Mouse (Mus musculus): ENCODE results near the gene Reck. TPM values are rescaled to one million over a fixed set of nuclear protein-coding genes. Genes with fewer than 3 reads are reported as not detected.

Reck gene
- total RNA-seq (2021) = 10 to 100 TPM in 1 of 2 experiments, 1 to 10 TPM in 1; 8.1 to 10.1 TPM
- long read RNA-seq, experiment 1, partial matches to known transcripts = 2 of 2 reads
- long read RNA-seq, experiment 1, other reads (novel, unspliced or antisense) = 0 of 2 reads
- long read RNA-seq, experiment 2, full-length matches to known transcripts = 3 of 3 reads
- long read RNA-seq, experiment 2, partial matches to known transcripts = 0 of 3 reads
- long read RNA-seq, experiment 2, other reads (novel, unspliced or antisense) = 0 of 3 reads

DNA sequence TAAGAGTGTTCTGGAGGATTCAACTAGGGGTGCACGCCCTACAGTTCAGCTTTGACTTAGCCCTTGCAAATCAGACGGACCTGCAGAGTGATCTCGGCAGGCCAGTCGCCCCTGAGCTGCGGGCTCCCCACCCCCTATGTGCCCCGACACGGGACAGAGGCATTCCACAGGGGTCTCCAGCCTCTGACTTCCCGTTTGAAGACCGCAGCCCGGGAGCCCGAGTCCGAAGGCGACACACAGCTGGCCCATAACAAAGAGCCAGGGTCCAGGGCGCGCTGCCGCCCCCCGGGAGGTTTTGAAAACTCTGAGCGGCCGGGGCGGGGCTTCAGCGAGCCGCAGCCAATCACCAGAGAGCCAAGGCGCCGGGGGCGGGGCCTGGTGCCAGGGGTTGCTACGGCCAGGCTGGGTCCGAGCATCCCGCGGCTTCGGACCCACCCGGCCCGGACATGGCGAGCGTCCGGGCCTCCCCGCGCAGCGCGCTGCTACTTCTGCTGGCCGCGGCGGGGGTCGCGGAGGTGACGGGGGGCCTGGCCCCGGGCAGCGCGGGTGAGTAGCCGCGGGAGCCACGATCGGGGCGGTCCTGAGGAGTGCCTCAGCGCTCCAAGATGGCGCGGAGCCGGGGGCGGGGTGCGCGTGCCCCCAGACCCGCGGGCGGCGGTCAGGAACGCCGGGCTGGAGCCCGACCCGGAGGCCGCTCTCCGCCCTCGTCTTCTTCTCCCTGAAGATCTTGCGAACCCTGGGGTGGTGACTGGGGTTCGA, at the start of gene Reck:
Reck (plus strand) TSS at position 371 of the 759 bp plus-strand sequence.
- intact Hi-C loops (cut with DNase I) = no loop called here
- DNase-seq = peak; percentile 89 to 90

DNA sequence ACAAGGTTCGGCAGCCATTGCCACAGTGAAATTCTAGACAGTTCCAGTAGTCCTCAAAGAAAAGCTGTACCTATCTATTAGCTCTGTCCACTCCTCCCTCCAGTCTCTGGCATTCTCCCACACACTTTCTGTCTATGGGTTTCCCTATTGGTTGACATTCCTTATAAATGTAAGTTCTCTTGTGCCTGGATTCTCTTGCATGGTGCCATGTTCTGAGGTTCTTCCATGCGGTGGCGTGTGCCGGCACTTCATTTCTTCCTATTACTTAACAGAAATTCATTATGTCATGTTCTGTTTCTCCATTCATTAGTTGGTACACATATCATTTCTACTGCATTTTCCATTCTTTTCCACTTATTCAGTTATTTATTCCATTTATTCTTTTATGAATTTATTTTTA, 46.5 kb upstream of the Reck start:
- DNase-seq = no peak
- intact Hi-C loops (cut with DNase I) = no loop called here

DNA sequence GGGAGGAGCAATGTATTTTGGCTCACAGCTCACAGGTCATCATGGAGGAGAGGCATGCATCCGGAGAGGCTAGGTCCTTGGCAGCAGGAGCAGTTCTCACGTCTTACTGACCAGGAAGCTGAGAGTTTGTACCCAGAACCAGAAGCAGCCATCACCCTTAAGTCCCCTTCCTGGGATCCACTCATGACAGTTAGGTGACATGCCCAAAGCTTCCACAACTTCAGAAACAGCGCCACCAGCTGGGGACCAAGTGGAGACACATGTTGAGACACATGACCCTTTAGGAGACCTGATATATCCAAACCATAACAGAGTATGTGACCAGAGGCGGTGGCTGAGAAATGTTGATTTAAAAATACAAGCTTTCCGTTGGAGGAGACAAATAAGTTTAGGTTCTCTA, 43.3 kb upstream of the Reck start:
- intact Hi-C loops (cut with DNase I) = no loop called here
- DNase-seq = no peak

DNA sequence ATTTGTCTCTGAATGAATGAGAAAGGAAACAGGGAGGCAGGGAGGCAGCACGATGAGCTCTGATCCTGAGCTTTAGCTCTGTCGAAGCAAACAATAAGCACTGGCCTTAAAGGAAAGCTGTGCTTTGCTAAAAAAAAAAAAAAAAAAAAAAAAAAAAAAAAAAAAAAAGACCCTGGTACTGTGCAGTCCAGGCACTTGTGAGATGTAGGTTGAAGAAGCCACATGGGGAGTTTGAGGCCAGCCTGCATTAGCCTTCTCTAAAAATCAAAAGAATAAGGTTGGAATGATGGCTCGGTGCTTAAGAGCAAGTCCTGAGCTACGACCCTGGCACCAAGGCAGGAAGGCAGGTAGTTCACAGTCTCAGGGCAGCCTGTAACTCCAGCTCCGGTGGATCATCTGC, 41.6 kb upstream of the Reck start:
- intact Hi-C loops (cut with DNase I) = no loop called here
- no peak for DNase-seq

DNA sequence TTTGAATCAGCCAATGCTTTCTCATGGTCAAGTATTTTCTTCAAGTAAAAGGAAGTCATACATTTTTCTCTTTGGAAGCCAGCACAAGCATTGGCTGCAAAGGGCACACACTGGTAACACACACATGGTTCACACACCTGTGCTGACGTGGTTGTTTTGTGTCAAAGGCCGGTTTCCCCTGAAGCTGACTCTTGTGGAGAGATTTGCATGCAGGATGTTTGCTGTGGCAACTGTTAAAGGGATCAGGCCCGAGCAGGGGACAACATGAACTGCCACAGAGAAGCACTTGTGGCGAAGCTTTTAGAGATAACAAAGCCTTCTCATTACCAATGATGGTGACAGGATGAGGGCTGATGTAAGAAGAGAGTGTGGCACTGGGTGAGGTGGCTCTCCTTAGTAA, 40.6 kb upstream of the Reck start:
- intact Hi-C loops (cut with DNase I) = no loop called here
- DNase-seq = no peak

DNA sequence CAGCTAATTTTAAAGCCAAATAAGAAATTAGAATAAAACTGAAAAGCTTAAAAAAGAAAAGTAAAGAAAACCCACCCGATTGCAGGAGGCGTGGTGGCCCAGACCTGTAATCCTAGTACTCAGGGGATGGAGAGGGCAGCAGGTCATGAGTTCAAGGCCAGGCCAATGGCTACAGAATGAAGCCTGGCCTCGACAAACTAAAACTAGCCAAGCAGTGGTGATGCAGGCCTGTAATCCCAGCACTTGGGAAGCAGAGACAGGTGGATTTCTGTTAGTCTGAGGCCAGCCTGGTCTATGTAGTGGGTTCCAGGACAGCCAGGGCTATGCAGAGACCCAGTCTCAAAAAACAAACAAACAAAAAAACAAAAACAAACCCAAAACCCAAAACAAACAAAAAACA, 37.0 kb upstream of the Reck start:
- DNase-seq = no peak
- intact Hi-C loops (cut with DNase I) = no loop called here

DNA sequence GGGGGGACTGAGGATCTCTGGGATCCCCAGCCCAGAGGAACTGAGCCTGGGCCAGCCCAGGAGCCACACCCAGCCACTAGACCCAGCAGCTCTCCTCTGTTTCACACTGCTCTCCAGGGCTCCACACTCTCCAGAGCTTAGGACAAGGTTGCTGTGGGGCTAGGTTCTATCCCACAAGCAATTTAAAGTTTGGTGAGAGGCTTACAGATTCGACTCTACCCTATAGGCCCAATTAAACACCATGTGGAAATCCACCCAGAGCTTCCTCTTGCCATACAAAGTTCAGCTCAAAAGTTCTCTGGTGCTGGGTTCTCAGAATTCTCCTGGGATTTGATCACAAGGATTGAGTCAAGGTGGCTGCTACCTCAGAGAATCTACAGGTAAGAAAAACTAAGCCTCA, 35.2 kb upstream of the Reck start, which contains the start of gene Olfr157:
Olfr157 (minus strand) TSS at position 101 of the 400 bp plus-strand sequence.
- intact Hi-C loops (cut with DNase I) = no loop called here
- DNase-seq = no peak

DNA sequence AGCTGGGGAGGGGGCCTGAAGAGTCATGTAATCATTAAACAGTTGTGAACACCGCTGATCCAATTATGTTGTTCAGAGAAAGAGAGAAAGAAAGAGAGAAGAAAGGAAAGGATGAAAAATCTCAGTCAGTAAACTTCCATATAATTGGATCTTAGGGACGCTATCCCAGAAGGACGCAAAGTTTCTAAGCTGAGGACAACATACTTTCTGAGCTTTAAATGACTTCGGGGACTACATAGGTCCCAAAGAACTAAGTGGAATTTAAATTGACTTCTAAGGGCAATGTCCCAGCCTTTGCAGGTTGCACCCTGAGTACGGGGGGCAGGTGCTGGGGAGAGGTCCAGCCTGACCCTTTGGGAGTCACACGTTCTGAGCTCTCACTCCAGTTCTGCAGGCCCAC, 24.1 kb upstream of the Reck start, which contains the start of gene Olfr155:
Olfr155 (plus strand) TSS at position 301 of the 400 bp plus-strand sequence.
- no peak for DNase-seq
- intact Hi-C loops (cut with DNase I) = no loop called here

DNA sequence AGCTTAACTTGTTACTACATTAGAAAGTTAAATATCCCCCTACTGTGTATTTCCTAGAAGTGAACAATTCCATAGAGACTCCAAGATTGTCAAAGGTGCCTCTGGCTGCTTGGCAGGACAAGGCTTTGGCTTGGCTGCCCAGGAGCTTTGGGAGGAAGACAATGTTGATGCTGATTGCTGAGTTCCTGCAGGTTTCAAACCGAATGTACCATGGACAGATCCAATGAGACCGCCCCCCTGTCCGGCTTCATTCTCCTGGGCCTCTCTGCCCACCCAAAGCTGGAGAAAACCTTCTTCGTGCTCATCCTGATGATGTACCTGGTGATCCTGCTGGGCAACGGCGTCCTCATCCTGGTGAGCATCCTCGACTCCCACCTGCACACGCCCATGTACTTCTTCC, 21.2 kb upstream of the Reck start:
- intact Hi-C loops (cut with DNase I) = no loop called here

DNA sequence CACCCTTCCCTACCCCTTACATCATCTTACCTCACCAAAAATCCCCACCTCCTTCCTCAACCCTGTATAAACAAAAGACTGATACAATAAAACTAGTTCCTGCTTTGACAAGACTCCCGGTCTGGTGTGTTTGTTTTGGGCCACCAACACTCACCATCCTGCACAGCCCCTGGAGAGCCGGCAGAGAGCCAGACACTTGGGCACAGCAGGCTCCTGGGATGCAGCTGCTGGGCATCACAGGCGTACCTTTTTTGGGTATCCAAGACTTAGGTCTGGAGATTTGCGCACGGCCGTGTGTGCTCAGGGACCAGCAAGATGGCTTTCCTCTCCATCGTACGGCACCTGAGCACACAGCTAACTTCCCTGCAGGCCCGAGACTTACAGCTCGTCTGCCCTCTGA, 15.4 kb upstream of the Reck start:
- DNase-seq = no peak
- intact Hi-C loops (cut with DNase I) = loop anchor here (2.0 to 10.0 kb wide), 3 partner anchors 35 to 225 kb away; partner anchors contain the start of gene Npr2

More for the DNA sequence above, 21.2 kb upstream of the Reck start:
- no peak for DNase-seq

DNA sequence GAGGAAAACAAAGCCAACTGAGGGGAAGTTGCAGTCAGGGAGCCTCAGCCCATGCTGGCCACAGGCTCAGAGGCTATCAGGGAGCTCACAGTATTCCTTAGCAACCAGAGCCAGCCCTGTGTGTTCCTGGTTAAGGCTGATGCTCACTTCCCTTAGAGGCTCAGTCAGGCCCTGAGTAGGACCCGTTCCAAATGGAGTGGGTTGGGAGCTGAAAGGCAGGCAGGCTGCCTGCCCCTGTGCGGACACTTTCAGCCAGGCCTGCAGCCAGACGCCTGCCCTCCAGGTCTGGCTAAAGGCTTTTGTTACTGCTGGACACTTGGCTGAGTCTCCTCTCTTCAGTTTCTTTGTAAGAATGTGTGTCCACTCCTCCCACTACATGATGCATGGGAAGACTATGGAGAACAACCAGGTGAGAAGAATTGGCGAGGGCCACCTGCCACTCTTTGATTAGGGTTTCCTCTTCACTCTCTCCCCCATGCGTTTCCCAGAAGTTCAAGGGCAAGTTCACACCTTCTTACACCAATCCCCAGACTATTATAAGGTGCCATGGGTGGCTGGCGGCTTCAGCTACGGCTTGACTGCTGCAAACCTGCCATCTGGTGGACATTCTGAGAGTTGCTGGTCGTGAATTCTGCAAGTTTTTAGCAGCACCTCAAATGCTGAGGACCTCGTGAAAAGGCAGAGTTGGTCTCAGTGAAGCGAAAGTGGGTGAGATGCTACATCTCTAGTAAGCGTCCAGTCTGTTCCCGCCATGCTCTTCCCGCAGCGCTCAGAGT, 14.4 kb upstream of the Reck start:
- peak; percentile 65 to 81 for DNase-seq
- intact Hi-C loops (cut with DNase I) = loop anchor here (1.0 to 10.0 kb wide), 5 partner anchors 36 to 226 kb away; partner anchors contain the start of gene Npr2

DNA sequence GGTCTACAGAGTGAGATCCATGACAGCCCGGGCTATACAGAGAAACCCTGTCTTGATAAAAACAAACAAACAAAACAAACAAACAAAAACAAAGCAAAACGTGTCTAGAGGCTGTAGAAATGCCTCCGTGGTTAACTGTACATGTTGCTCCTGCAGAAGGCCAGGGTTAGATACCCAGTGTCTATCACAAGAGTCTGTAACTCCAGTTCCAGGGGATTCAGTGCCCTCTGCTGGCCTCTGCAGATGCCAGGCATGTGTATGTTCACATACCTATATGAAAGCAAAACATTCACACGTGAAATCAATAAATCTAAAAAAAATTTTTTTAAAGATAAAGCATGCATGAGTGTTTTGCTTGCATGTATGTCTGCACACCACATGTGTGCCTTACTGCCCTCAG, 12.0 kb upstream of the Reck start:
- DNase-seq = no peak
- intact Hi-C loops (cut with DNase I) = loop anchor here (10.0 kb wide), 1 partner anchor 228 kb away; the partner anchor contains the start of gene Npr2

DNA sequence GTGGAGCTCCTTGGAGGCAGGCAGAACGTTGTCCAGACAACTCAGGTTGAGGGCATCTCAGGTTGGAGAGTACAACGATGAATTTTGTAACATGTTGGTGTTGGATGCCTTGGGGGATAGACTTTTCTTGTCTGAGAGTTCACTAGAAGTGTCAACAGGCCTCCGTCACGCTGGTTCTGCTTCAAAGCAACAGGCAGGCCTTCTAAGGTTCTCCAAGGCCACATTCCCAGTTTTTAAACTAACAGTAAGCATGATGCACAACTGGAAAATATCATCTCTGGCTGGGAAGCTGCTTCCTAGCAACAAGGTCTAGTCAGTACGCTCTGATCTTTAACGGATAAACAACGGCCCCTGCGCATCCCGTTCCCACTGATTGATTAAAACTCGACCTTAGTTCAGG, 5.5 kb upstream of the Reck start:
- intact Hi-C loops (cut with DNase I) = loop anchor here (10.0 kb wide), 1 partner anchor 235 kb away; the partner anchor contains the start of gene Npr2
- no peak for DNase-seq

DNA sequence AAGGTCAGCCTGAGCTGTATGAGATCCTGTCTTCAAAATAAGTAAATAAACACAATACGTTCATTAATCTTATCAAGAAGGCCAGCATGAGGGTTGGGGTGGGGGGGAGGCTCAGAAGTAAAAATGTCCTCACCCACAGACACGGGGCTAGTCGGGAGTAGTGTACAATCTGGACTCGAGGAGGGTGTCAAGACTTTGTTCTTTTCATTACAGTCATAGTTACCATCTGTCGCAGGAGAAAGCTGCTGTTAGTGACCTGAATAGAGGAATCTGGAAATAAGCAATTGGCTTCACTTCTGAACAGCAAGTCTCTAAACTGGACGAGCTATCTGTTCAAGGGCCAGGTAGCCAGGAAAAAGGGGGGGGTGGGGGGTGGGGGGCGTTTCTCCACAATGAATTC, 829 bp upstream of the Reck start:
- DNase-seq = no peak
- intact Hi-C loops (cut with DNase I) = no loop called here

DNA sequence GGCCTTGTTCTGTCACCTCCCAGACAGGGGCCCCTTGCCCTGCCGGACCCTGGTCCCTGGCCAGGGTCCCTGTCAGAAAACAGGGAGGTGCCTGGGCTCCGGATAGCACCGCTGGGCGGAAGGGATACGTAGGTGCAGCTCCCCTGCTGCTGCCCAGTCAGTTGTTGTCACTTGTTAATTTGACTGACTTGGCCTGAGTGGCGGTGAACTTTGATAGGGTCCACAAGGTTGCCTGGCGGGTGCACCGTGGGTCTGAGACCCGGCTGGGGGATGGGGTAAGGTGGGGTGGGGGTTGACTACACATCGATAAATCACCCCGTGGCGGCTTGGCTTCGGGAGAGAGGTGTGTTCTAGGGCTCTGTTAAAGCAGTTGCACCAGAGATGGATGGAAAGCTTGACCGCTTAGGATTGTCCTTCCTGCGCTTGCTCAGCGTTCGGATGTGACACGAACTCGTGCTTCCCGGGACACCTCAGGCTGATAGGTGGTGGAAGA, 635 bp downstream of the Reck start:
- peak; percentile 7 to 9 for DNase-seq
- intact Hi-C loops (cut with DNase I) = no loop called here

DNA sequence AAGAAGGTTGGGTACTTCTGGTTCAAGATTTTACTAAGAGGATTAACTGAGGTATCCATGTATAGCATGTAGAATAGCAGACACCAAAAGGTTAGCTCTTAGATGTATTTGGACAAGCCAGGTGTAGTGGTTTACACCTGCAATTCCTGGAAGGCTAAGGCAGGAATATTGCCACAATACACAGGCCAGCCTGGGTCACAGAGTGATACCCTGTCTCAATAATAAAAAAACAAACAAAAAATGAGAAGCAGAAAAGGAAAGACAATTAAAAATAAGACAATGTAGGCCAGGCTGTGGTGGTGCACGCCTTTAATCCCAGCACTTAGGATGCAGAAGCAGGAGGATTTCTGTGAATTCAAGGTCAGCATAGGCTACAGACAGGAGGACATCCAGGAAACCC, 1.9 kb downstream of the Reck start:
- intact Hi-C loops (cut with DNase I) = no loop called here
- no peak for DNase-seq

DNA sequence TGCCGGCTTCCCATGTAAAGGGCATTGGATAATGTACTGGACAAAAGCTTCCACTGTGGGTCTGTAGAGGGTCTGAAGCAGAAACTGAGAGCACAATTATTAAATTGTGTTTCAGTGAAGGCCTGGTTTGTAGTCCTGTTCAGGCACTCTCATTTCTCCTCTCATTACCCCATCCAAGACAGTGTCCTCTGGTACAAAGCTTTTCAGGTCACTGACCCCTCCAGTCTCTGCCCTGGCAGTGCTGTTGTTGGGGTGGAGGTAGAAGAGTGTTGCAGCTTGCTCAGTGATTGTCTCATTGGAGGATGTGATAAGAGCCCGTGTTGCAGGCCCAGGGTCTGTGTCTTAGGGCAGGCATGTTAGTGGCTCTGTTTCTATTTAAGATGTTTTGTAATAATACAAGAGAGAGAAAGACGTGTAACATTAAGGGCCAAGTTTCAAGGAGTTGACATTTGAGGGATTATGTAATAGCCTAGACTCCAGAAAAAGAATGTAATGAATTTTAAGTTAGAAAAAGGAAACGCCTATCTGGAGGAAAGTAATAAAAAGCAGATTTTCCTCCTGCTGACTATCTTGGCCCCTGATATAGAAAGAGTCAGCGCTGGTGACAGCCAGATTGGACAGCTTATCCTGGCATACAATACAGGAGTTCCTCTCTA, 2.9 kb downstream of the Reck start:
- DNase-seq = peak in 1 of 2 experiments; percentile 7
- intact Hi-C loops (cut with DNase I) = no loop called here

DNA sequence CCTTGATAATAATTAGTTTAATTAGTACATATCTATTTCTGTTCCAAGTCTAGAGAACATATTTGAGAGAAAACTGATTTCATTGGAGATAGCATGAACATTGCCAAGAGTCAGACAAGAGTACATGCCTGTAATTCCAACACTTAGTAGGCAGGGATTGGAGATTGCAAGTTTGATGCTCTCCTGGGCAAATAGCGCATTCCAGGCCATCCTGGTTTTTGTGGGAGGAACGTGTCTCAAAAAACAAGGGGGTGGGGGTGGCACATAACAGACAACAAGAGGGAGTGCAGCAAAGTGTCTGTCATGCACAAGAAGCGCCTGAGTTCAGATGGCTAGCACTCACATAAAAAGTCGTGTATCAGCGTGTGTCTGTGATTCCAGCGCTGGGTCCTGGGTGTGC, 4.2 kb downstream of the Reck start:
- intact Hi-C loops (cut with DNase I) = no loop called here
- DNase-seq = no peak

DNA sequence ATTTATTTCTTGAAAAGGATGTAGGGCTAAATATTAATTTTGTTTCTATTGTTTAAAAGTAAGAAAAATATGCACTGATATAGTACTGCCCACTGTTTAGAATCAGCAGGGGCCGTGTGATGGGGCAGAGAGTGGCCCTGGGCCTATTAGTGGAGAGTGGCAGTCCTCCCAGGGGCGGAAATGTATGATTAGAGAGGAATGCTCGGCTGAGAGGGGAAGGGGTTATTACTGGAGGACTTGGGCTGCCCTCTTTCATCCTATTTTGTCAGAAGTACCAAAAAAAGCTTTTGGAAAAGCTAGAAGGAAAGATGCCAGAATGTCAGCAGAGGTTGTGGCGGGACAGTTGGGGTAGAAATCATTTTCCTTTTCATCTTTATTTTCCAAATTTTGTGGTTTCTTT, 8.9 kb downstream of the Reck start:
- DNase-seq = no peak
- intact Hi-C loops (cut with DNase I) = no loop called here

DNA sequence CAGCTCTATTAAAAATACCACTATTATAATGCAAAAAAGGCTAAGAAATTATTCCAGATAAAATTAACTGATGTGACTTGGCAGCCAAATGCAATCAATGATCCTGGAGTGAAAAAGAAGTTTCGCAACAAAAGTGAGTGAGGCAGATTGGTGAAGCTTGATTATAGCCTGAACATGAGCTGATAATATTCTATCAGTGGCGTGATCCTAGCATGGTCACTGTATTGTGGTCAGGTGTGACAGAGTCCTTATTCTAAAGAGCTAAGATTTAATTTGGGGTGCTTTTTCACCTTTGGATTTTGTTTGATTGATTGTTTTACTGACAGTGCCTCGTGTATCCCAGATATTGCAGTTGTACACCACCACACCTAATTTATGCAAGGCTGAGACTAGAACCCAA, 15.9 kb downstream of the Reck start:
- intact Hi-C loops (cut with DNase I) = no loop called here
- no peak for DNase-seq
